Mouse (Mus musculus) forebrain, embryonic 16.5 days (tissue): ENCODE results near the gene Pate2. TPM values are rescaled to one million over a fixed set of nuclear protein-coding genes. Genes with fewer than 3 reads are reported as not detected.

Source experiments
- ATAC-seq: fragments of 200-750 bp; cut with Nextera tagmentation; 2 replicates; pipeline ENCODE4 v1.8.0; 2017; ENCODE audit warnings: mild to moderate bottlenecking, moderate library complexity
- H3K27ac ChIP-seq: fragments of 300-500 bp; sonication (generic); 2 replicates; pipeline ENCODE4 v1.5.1; 2014; ENCODE audit warnings: low read length, control low read depth
- H3K27me3 ChIP-seq: fragments of 300-500 bp; sonication (generic); replicated peaks from 2 replicates; pipeline ENCODE4 v1.6.1; 2014; ENCODE audit warnings: low read length; ENCODE audit not compliant: control insufficient read depth, insufficient read depth
- H3K36me3 ChIP-seq: fragments of 300-500 bp; sonication (generic); 2 replicates; pipeline ENCODE4 v1.6.1; 2014; ENCODE audit not compliant: control insufficient read depth, insufficient read depth
- H3K4me1 ChIP-seq: fragments of 300-500 bp; sonication (generic); replicated peaks from 2 replicates; pipeline ENCODE4 v1.6.1; 2014; ENCODE audit warnings: low read length; ENCODE audit not compliant: control insufficient read depth, insufficient read depth
- H3K4me2 ChIP-seq: fragments of 300-500 bp; sonication (generic); 2 replicates; pipeline ENCODE4 v1.6.1; 2014; ENCODE audit warnings: mild to moderate bottlenecking, low read length, control low read depth
- H3K4me3 ChIP-seq: fragments of 300-500 bp; sonication (generic); replicated peaks from 2 replicates; pipeline ENCODE4 v1.5.1; 2014; ENCODE audit warnings: mild to moderate bottlenecking, low read length, control low read depth
- H3K9ac ChIP-seq: fragments of 300-500 bp; sonication (generic); replicated peaks from 2 replicates; pipeline ENCODE4 v1.6.1; 2014; ENCODE audit warnings: low read depth, low read length, control low read depth
- H3K9me3 ChIP-seq: fragments of 300-500 bp; sonication (generic); 2 replicates; pipeline ENCODE4 v1.6.1; 2016; ENCODE audit warnings: low read length; ENCODE audit not compliant: control insufficient read depth
- WGBS: fragments of 180-500 bp; shearing (Covaris S2); extraction: QIAGEN DNeasy Blood & Tissue Kit; methylation state at CpG from one replicate; pipeline ENCODE4 v1.1.7; 2014; 5-methylcytosine and 5-hydroxymethylcytosine counted together
- polyA plus RNA-seq: library from polyadenylated mRNA; unstranded; fragments of >200 nt; fragmentation: Nextera tagmentation; extraction: Ambion mirVana; gene quantifications from 2 replicates; pipeline ENCODE4 v1.2.1, GENCODE M21; 2015

Pate2 gene
- polyA plus RNA-seq, 1 experiment from 2014 or later, result 2.3 TPM

- H3K9me3 ChIP-seq, result no peaks in the 10 kb centered on the region
- no peaks in the 10 kb centered on the region; the same call in 1 of the 2 replicates for H3K4me1 ChIP-seq
- WGBS, result 74% methylated on average over 9 of the region's 9 CpGs
- no peaks in the 10 kb centered on the region for H3K36me3 ChIP-seq
- ATAC-seq, result no peak
- no peak overlapping the region for H3K9ac ChIP-seq
- no peak overlapping the region for H3K4me3 ChIP-seq
- no peak overlapping the region for H3K4me2 ChIP-seq
- H3K27me3 ChIP-seq, result no peaks in the 10 kb centered on the region
- H3K27ac ChIP-seq, result no peak overlapping the region
Measured at GRCm38 (mm10) chr9:35533266-35533665, 36.8 kb upstream of the Pate2 start.

- Histone ChIP-seq H3K4me1 (peaks cover 12% of the 10 kb centered on the region), H3K4me3 (no peak overlapping the region), H3K9me3 (no peaks in the 10 kb centered on the region), H3K27me3 (no peaks in the 10 kb centered on the region), H3K4me2 (no peak overlapping the region), H3K9ac (no peak overlapping the region), H3K27ac (no peak overlapping the region), H3K36me3 (no peaks in the 10 kb centered on the region)
- peak; percentile 87 for ATAC-seq
- WGBS, result 3% methylated on average over 2 of the region's 2 CpGs
Measured at GRCm38 (mm10) chr9:35535110-35535509, 35.0 kb upstream of the Pate2 start.

GRCm38 (mm10) chr9:35535876-35536275, 34.2 kb upstream of the Pate2 start:
- Histone ChIP-seq H3K9ac (no peak overlapping the region), H3K4me3 (no peak overlapping the region), H3K27me3 (no peaks in the 10 kb centered on the region), H3K9me3 (no peaks in the 10 kb centered on the region), H3K36me3 (0 out of 2 replicates have a peak, but pooled peaks cover under 1% of the 10 kb centered on the region), H3K27ac (no peak overlapping the region), H3K4me2 (no peak overlapping the region), H3K4me1 (peaks cover 12% of the 10 kb centered on the region)
- no peak for ATAC-seq
- 81% methylated on average over 4 of the region's 4 CpGs for WGBS

- H3K9ac ChIP-seq, result no peak overlapping the region
- H3K27me3 ChIP-seq, result no peaks in the 10 kb centered on the region
- WGBS, result 72% methylated on average over 13 of the region's 13 CpGs
- H3K9me3 ChIP-seq, result no peaks in the 10 kb centered on the region
- peaks cover 12% of the 10 kb centered on the region for H3K4me1 ChIP-seq
- no peak overlapping the region for H3K27ac ChIP-seq
- H3K36me3 ChIP-seq, result peaks cover 7% of the 10 kb centered on the region; the same call in 1 of the 2 replicates
- H3K4me2 ChIP-seq, result no peak overlapping the region
- 0 out of 2 replicates have a peak, but pooled peaks have one; percentile 17 for ATAC-seq
- no peak overlapping the region for H3K4me3 ChIP-seq
Measured at GRCm38 (mm10) chr9:35539001-35539750, 30.9 kb upstream of the Pate2 start.

- no peaks in the 10 kb centered on the region for H3K27me3 ChIP-seq
- WGBS, result 85% methylated on average over 5 of the region's 5 CpGs
- no peak overlapping the region for H3K27ac ChIP-seq
- H3K36me3 ChIP-seq, result peaks cover 12% of the 10 kb centered on the region; the same call in 1 of the 2 replicates
- 0 out of 2 replicates have a peak, but pooled peaks have one; percentile 7 for ATAC-seq
- H3K4me2 ChIP-seq, result no peak overlapping the region
- no peak overlapping the region for H3K9ac ChIP-seq
- H3K4me1 ChIP-seq, result peaks cover 12% of the 10 kb centered on the region
- no peak overlapping the region for H3K4me3 ChIP-seq
- H3K9me3 ChIP-seq, result no peaks in the 10 kb centered on the region
Measured at GRCm38 (mm10) chr9:35541024-35541423, 29.1 kb upstream of the Pate2 start.

- Histone ChIP-seq H3K4me3 (no peak overlapping the region), H3K36me3 (peaks cover 12% of the 10 kb centered on the region; the same call in 1 of the 2 replicates), H3K4me2 (no peak overlapping the region), H3K27ac (no peak overlapping the region), H3K27me3 (no peaks in the 10 kb centered on the region), H3K4me1 (peaks cover 12% of the 10 kb centered on the region), H3K9ac (no peak overlapping the region), H3K9me3 (no peaks in the 10 kb centered on the region)
- WGBS, result 9% methylated on average over 6 of the region's 6 CpGs
- ATAC-seq, result peak; percentile 80
Measured at GRCm38 (mm10) chr9:35541488-35541887, 28.6 kb upstream of the Pate2 start.

GRCm38 (mm10) chr9:35541941-35542340, 28.1 kb upstream of the Pate2 start:
- H3K27me3 ChIP-seq, result no peaks in the 10 kb centered on the region
- peaks cover 12% of the 10 kb centered on the region; the same call in 1 of the 2 replicates for H3K36me3 ChIP-seq
- no peak overlapping the region for H3K4me2 ChIP-seq
- no peak overlapping the region for H3K4me3 ChIP-seq
- no peak overlapping the region for H3K9ac ChIP-seq
- no peaks in the 10 kb centered on the region for H3K9me3 ChIP-seq
- H3K4me1 ChIP-seq, result peaks cover 12% of the 10 kb centered on the region
- 79% methylated on average over 6 of the region's 6 CpGs for WGBS
- no peak overlapping the region for H3K27ac ChIP-seq
- ATAC-seq, result no peak

- ATAC-seq, result no peak
- H3K4me1 ChIP-seq, result peaks cover 12% of the 10 kb centered on the region
Measured at GRCm38 (mm10) chr9:35543099-35543860, 26.8 kb upstream of the Pate2 start.

GRCm38 (mm10) chr9:35544666-35545065, 25.4 kb upstream of the Pate2 start:
- no peaks in the 10 kb centered on the region for H3K9me3 ChIP-seq
- no peaks in the 10 kb centered on the region for H3K27me3 ChIP-seq
- no peak overlapping the region for H3K4me3 ChIP-seq
- peaks cover 12% of the 10 kb centered on the region for H3K36me3 ChIP-seq
- H3K4me2 ChIP-seq, result no peak overlapping the region
- no peak overlapping the region for H3K27ac ChIP-seq
- 89% methylated on average over 2 of the region's 2 CpGs for WGBS
- no peaks in the 10 kb centered on the region for H3K4me1 ChIP-seq
- no peak overlapping the region for H3K9ac ChIP-seq
- ATAC-seq, result no peak

More at GRCm38 (mm10) chr9:35543099-35543860, 26.8 kb upstream of the Pate2 start:
- no peak overlapping the region for H3K4me2 ChIP-seq
- no peak overlapping the region for H3K27ac ChIP-seq
- no peak overlapping the region for H3K4me3 ChIP-seq
- H3K9ac ChIP-seq, result no peak overlapping the region
- 89% methylated on average over 14 of the region's 14 CpGs for WGBS
- H3K36me3 ChIP-seq, result peaks cover 12% of the 10 kb centered on the region
- H3K27me3 ChIP-seq, result no peaks in the 10 kb centered on the region
- H3K9me3 ChIP-seq, result no peaks in the 10 kb centered on the region
